Mouse (Mus musculus) liver, postnatal 0 days (tissue): Measurements from ENCODE around the gene Gm21987.

Experiments
- CTCF ChIP-seq: sonication (generic); IDR thresholded peaks from 2 replicates; pipeline ENCODE4 v1.5.1; 2016; ENCODE audit warnings: antibody characterized with exemption, low read depth
- EP300 ChIP-seq: IDR thresholded peaks from 2 replicates; pipeline ENCODE4 v1.6.1; 2016; ENCODE audit warnings: antibody characterized with exemption, low read depth, mild to moderate bottlenecking

DNA sequence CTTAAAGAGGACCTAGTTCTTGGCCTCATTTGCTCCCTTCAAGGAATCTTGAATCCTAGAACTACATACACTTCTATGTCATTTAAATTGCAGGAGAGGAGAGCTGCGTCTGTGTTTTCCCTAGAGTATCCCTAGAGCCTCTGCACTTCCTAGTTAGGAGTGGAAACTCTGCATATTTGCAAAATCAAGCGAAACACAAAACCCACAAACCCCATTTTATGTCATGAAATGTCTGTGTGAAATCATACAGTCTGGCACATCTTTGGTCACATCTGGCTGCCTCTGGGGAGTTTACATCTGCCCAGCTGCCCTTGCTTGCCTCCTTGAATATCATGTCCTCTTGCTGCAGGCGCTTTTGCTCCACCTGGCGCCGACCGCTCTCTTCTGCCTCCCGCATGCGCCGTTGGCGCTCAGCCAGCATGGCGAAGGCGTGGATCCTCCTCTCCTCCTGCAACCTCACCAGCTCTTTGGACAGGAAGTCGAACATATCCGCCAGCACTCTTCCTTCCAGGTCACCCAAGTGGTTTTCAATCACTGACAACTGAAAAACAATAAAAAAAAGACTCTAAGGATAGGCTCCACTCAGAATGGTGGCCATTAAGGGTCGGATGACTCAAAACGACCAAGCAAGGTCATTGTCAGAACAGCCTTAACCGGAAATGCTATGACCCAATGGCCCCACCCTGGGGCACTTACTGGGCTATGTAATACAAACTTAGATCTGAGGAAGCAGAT, 42.2 kb upstream of the Gm21987 start:
- TF ChIP-seq CTCF (0 out of 2 replicates have a peak, but pooled peaks have one; percentile 3), EP300 (peak; percentile 33; the same call in 1 of the 2 replicates)
